Mouse (Mus musculus): ENCODE results near the gene Gsta4. TPM values are rescaled to one million over a fixed set of nuclear protein-coding genes. Genes with fewer than 3 reads are reported as not detected.
"Not testable (repeated sequence)": the region's sequence is repeated elsewhere in the genome, so short reads cannot be mapped to it uniquely, and the experiment has no call there.

Gsta4 gene
- polyA plus RNA-seq, 1 experiment = 113 TPM

DNA sequence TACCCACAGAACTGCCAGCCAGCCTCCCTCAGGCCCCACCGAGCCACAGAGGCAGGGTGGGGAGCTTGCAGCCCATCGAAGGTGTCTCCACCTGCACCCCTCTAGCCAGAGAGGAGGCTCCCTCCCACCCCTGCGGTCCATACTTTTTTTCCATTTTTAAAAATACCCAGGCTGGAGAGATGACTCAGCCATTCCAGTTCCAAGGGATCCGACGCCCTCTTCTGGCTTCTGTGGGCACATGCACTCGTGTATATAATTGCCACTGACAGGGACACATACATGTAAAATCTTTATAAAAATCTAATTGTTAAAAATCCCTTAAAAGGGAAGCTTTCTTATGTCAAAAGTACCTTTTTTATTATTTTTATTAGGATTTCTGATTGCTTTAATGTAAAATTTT lies 13.7 kb upstream of the Gsta4 start:
- Histone ChIP-seq H3K4me3 (replicated peaks; ENCODE audit: insufficient read depth, low read depth, low read length) (no peak overlapping the region), H3K4me1 (ENCODE audit: control insufficient read depth, insufficient read depth, low read length) (no peaks in the 10 kb centered on the region), H3K27me3 (ENCODE audit: control insufficient read depth, insufficient read depth, low read length) (no peaks in the 10 kb centered on the region), H3K27ac (ENCODE audit: insufficient read depth, low read length) (no peak overlapping the region)
- TF ChIP-seq POLR2A (IDR thresholded peaks at IDR 0.05; ENCODE audit: borderline replicate concordance, insufficient read depth, low read length) (no peak), CTCF (IDR thresholded peaks at IDR 0.05; ENCODE audit: borderline replicate concordance, insufficient read depth, low read depth, low read length) (0 out of 2 replicates have a peak, but pooled peaks have one; percentile 12)
- 96% methylated on average over 6 of the region's 6 CpGs for WGBS
- no peak for DNase-seq

- H3K27me3 ChIP-seq (ENCODE audit: control insufficient read depth, insufficient read depth, low read length) = no peaks in the 10 kb centered on the region
- H3K27ac ChIP-seq (ENCODE audit: insufficient read depth, low read length) = no peak overlapping the region
- H3K4me1 ChIP-seq (ENCODE audit: control insufficient read depth, insufficient read depth, low read length) = no peaks in the 10 kb centered on the region; the same call in 1 of the 2 replicates
- no peak for TF ChIP-seq POLR2A (IDR thresholded peaks at IDR 0.05; ENCODE audit: borderline replicate concordance, insufficient read depth, low read length)
- TF ChIP-seq CTCF (IDR thresholded peaks at IDR 0.05; ENCODE audit: borderline replicate concordance, insufficient read depth, low read depth, low read length) = no peak
- H3K4me3 ChIP-seq (replicated peaks; ENCODE audit: insufficient read depth, low read depth, low read length) = no peak overlapping the region
- WGBS = 27% methylated on average over 1 of the region's 1 CpGs
- no peak for DNase-seq
These were observed 8.6 kb upstream of the Gsta4 start for GRCm38 (mm10) chr9:78174016-78174415.

DNA sequence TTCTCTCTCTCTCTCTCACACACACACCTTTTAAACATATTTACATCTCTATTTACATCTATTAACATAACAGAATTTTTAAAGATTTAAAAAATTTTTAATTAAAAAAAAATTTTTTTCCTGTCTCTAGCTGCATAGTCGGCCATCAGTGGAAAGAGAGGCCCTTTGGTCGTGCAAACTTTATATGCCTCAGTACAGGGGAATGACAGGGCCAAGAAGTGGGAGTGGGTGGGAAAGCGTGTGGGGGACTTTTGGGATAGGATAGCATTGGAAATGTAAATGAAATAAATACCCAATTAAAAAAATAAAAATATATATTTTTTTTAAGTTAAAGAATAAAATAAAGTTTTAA lies 7.7 kb upstream of the Gsta4 start:
- not testable (repeated sequence) for H3K4me3 ChIP-seq (replicated peaks; ENCODE audit: insufficient read depth, low read depth, low read length); DNase-seq; H3K4me1 ChIP-seq (ENCODE audit: control insufficient read depth, insufficient read depth, low read length); H3K27me3 ChIP-seq (ENCODE audit: control insufficient read depth, insufficient read depth, low read length); H3K27ac ChIP-seq (ENCODE audit: insufficient read depth, low read length)
- 22% methylated on average over 3 of the region's 3 CpGs for WGBS

DNA sequence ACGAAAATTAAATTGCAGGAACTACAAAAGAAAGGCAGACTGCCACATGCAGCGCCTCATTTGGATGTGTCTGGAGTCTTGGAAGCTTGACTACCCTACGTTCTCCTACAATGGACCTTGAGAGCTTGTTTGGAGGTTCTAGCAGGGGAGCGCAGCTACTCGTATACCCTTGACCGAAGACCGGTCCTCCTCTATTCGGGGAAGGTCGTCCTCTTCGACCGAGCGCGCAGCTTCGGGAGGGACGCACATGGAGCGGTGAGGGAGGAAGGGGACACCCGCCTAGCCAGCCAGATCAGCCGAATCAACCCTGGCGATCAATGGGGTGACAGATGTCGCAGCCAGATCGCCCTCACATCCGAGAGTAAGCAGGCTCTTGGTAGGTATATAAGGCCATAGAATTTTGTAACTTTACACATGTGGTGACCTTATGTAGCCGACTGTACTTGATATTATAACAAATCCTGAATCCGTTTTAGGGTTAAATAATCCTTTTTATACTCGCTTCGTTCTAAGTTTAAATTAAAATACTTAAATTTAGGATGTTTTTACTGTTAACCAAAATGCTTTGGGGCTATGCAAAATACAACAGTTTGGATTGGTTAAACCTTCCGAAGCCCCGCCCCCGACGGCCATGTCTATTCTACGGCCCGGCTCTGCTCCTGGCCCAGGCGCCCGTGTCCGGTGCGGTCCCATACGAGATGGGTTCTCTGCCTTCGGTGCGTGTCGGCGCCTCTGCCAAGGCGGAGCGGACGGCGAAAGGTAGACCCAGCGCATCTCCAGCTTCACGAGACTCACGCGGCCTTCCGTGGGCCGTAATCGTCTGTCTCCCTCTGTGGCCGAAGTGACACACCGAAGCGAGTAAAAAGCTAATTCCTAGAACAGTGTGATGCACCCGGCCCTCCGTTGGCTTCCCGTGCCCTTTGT lies 7.0 kb upstream of the Gsta4 start:
- DNase-seq = peak; percentile 97
- TF ChIP-seq CTCF (IDR thresholded peaks at IDR 0.05; ENCODE audit: borderline replicate concordance, insufficient read depth, low read depth, low read length) = no peak
- peak; percentile 96 for TF ChIP-seq POLR2A (IDR thresholded peaks at IDR 0.05; ENCODE audit: borderline replicate concordance, insufficient read depth, low read length)
- H3K27ac ChIP-seq (ENCODE audit: insufficient read depth, low read length) = peak overlapping the region; percentile 92
- H3K27me3 ChIP-seq (ENCODE audit: control insufficient read depth, insufficient read depth, low read length) = no peaks in the 10 kb centered on the region
- no peaks in the 10 kb centered on the region; the same call in 1 of the 2 replicates for H3K4me1 ChIP-seq (ENCODE audit: control insufficient read depth, insufficient read depth, low read length)
- WGBS = under 1% methylated on average over 53 of the region's 58 CpGs
- peak overlapping the region; percentile 88 for H3K4me3 ChIP-seq (replicated peaks; ENCODE audit: insufficient read depth, low read depth, low read length)

- peak; percentile 73 for TF ChIP-seq CTCF (IDR thresholded peaks at IDR 0.05; ENCODE audit: borderline replicate concordance, insufficient read depth, low read depth, low read length)
- no peak for TF ChIP-seq POLR2A (IDR thresholded peaks at IDR 0.05; ENCODE audit: borderline replicate concordance, insufficient read depth, low read length)
- Histone ChIP-seq H3K27me3 (ENCODE audit: control insufficient read depth, insufficient read depth, low read length) (no peaks in the 10 kb centered on the region), H3K4me1 (ENCODE audit: control insufficient read depth, insufficient read depth, low read length) (no peaks in the 10 kb centered on the region; the same call in 1 of the 2 replicates), H3K27ac (ENCODE audit: insufficient read depth, low read length) (peak overlapping the region; percentile 92), H3K4me3 (replicated peaks; ENCODE audit: insufficient read depth, low read depth, low read length) (peak overlapping the region; percentile 88)
- DNase-seq = peak; percentile 60 to 68
- WGBS = under 1% methylated on average over 22 of the region's 22 CpGs
These were observed 6.3 kb upstream of the Gsta4 start for GRCm38 (mm10) chr9:78176201-78176727.

- Histone ChIP-seq H3K27ac (ENCODE audit: insufficient read depth, low read length) (peak overlapping the region; percentile 92; the same call in 1 of the 2 replicates), H3K4me1 (ENCODE audit: control insufficient read depth, insufficient read depth, low read length) (no peaks in the 10 kb centered on the region; the same call in 1 of the 2 replicates), H3K4me3 (replicated peaks; ENCODE audit: insufficient read depth, low read depth, low read length) (peak overlapping the region; percentile 88), H3K27me3 (ENCODE audit: control insufficient read depth, insufficient read depth, low read length) (no peaks in the 10 kb centered on the region)
- DNase-seq = peak in 1 of 2 experiments; percentile 21
- TF ChIP-seq CTCF (IDR thresholded peaks at IDR 0.05; ENCODE audit: borderline replicate concordance, insufficient read depth, low read depth, low read length) (no peak), POLR2A (IDR thresholded peaks at IDR 0.05; ENCODE audit: borderline replicate concordance, insufficient read depth, low read length) (no peak)
- 31% methylated on average over 7 of the region's 7 CpGs for WGBS
These were observed 5.7 kb upstream of the Gsta4 start for GRCm38 (mm10) chr9:78176831-78177230.

- no peak overlapping the region for H3K27ac ChIP-seq (ENCODE audit: insufficient read depth, low read length)
- no peaks in the 10 kb centered on the region for H3K27me3 ChIP-seq (ENCODE audit: control insufficient read depth, insufficient read depth, low read length)
- no peak for TF ChIP-seq POLR2A (IDR thresholded peaks at IDR 0.05; ENCODE audit: borderline replicate concordance, insufficient read depth, low read length)
- TF ChIP-seq CTCF (IDR thresholded peaks at IDR 0.05; ENCODE audit: borderline replicate concordance, insufficient read depth, low read depth, low read length) = no peak
- WGBS = 75% methylated on average over 5 of the region's 5 CpGs
- DNase-seq = no peak
- H3K4me3 ChIP-seq (replicated peaks; ENCODE audit: insufficient read depth, low read depth, low read length) = no peak overlapping the region
- H3K4me1 ChIP-seq (ENCODE audit: control insufficient read depth, insufficient read depth, low read length) = no peaks in the 10 kb centered on the region; the same call in 1 of the 2 replicates
These were observed 4.4 kb upstream of the Gsta4 start for GRCm38 (mm10) chr9:78178197-78178596.

DNA sequence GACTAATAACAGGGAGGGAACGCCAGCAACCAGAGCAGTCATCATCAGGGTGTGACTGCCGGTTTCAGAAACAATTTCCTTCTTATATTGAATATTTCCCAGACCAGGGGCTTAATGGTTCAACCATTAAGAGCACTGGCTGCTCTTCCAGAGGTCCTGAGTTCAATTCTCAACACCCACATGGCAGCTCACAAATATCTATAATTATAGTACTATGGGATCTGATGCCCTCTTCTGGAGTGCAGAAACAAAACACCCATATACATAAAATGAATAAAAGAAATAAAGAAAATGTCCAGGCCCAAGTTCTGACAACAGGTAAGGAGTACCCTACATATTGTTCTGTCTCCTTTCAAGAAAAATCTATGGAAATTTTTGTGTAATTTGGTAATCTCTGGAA lies 3.5 kb upstream of the Gsta4 start:
- no peaks in the 10 kb centered on the region for H3K27me3 ChIP-seq (ENCODE audit: control insufficient read depth, insufficient read depth, low read length)
- H3K4me3 ChIP-seq (replicated peaks; ENCODE audit: insufficient read depth, low read depth, low read length) = no peak overlapping the region
- 92% methylated on average over 2 of the region's 2 CpGs for WGBS
- H3K4me1 ChIP-seq (ENCODE audit: control insufficient read depth, insufficient read depth, low read length) = no peaks in the 10 kb centered on the region; the same call in 1 of the 2 replicates
- H3K27ac ChIP-seq (ENCODE audit: insufficient read depth, low read length) = no peak overlapping the region
- TF ChIP-seq CTCF (IDR thresholded peaks at IDR 0.05; ENCODE audit: borderline replicate concordance, insufficient read depth, low read depth, low read length) (no peak), POLR2A (IDR thresholded peaks at IDR 0.05; ENCODE audit: borderline replicate concordance, insufficient read depth, low read length) (no peak)
- no peak for DNase-seq
